Mouse (Mus musculus): ENCODE measurements around the gene Enox1.

DNA sequence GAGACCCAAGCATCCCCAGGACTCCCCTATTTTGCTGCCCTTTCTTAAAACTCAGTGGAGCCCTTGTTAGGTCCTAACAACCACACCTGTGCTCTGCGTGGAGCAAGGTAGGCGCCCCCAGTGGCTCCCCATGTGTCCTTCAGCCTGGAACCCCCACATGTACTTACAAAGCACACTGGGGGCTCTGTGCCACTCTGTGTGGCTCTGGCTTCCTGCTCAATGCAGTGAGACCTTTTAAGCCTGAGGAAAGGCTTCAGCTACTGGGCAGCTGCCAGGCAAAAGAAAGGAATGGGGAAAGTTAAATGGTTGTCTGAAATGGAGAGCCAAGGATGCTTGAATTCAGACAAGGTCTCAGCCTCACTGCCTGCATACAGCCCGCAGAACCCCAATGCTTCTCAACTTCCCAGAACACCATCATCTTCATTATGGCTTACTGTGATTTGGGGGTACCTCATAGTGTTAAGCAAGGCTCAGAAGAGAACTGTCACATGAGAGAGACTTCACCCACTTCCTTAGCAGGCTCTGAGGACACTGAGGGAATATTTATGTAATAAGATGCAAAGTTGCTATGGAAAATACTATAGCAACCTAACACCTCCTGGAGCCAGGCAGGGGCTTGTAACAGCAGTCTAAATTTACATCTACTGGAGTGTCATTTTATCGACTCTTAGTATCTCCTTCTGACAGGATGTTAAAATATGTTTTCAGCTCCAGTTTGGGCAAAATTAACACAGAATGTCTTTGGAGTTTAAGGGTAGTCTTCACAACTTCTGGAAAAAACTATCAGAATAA is 465.1 kb downstream of the Enox1 start:
- no peak for TF ChIP-seq POLR2A (IDR thresholded peaks at IDR 0.05; ENCODE audit: borderline replicate concordance, extremely low read depth, insufficient read depth, insufficient read length, poor library complexity, severe bottlenecking)
- 0 out of 2 replicates have a peak, but pooled peaks have one; percentile 7 for TF ChIP-seq CTCF (IDR thresholded peaks at IDR 0.05; ENCODE audit: borderline replicate concordance, extremely low read depth, insufficient read depth, insufficient read length)

Measured in brain, embryonic 14.5 days (tissue).